Mouse (Mus musculus): ENCODE measurements around the gene Tnfaip8l1. TPM values are rescaled to one million over a fixed set of nuclear protein-coding genes. Genes with fewer than 3 reads are reported as not detected.

The Tnfaip8l1 gene
- polyA plus RNA-seq, 1 experiment from 2014 or later, result 11.4 TPM

- Histone ChIP-seq H3K9ac (ENCODE audit: low read depth, low read length) (peak overlapping the region; percentile 35; the same call in 1 of the 2 replicates), H3K4me1 (ENCODE audit: control insufficient read depth, insufficient read depth, low read length) (peaks cover 20% of the 10 kb centered on the region; the same call in 1 of the 2 replicates), H3K36me3 (ENCODE audit: control insufficient read depth, insufficient read depth, low read length) (no peaks in the 10 kb centered on the region), H3K27ac (ENCODE audit: low read depth, low read length) (peak overlapping the region; percentile 55; the same call in 1 of the 2 replicates), H3K27me3 (ENCODE audit: control insufficient read depth, insufficient read depth, low read length) (peaks cover 8% of the 10 kb centered on the region), H3K9me3 (ENCODE audit: control insufficient read depth, low read length) (no peaks in the 10 kb centered on the region), H3K4me3 (ENCODE audit: low read length) (peak overlapping the region; percentile 14), H3K4me2 (replicated peaks; ENCODE audit: low read depth, low read length) (peak overlapping the region; percentile 45)
- WGBS, result 17% methylated on average over 21 of the region's 21 CpGs
- ATAC-seq (ENCODE audit: low FRiP score, low TSS enrichment), result peak; percentile 68
These were observed 28.6 kb upstream of the Tnfaip8l1 start for GRCm38 (mm10) chr17:56133457-56134363.

GRCm38 (mm10) chr17:56134463-56134971, 27.8 kb upstream of the Tnfaip8l1 start:
- ATAC-seq (ENCODE audit: low FRiP score, low TSS enrichment), result peak; percentile 16
- WGBS, result 5% methylated on average over 27 of the region's 27 CpGs
- H3K4me1 ChIP-seq (ENCODE audit: control insufficient read depth, insufficient read depth, low read length), result peaks cover 24% of the 10 kb centered on the region
- H3K4me2 ChIP-seq (replicated peaks; ENCODE audit: low read depth, low read length), result peak overlapping the region; percentile 45
- no peak overlapping the region for H3K27ac ChIP-seq (ENCODE audit: low read depth, low read length)
- peaks cover 16% of the 10 kb centered on the region for H3K27me3 ChIP-seq (ENCODE audit: control insufficient read depth, insufficient read depth, low read length)
- H3K36me3 ChIP-seq (ENCODE audit: control insufficient read depth, insufficient read depth, low read length), result no peaks in the 10 kb centered on the region
- H3K4me3 ChIP-seq (ENCODE audit: low read length), result peak overlapping the region; percentile 14
- no peaks in the 10 kb centered on the region for H3K9me3 ChIP-seq (ENCODE audit: control insufficient read depth, low read length)
- peak overlapping the region; percentile 35; the same call in 1 of the 2 replicates for H3K9ac ChIP-seq (ENCODE audit: low read depth, low read length)

- no peak for ATAC-seq (ENCODE audit: low FRiP score, low TSS enrichment)
- Histone ChIP-seq H3K36me3 (ENCODE audit: control insufficient read depth, insufficient read depth, low read length) (no peaks in the 10 kb centered on the region), H3K9me3 (ENCODE audit: control insufficient read depth, low read length) (no peaks in the 10 kb centered on the region), H3K4me3 (ENCODE audit: low read length) (no peak overlapping the region), H3K27me3 (ENCODE audit: control insufficient read depth, insufficient read depth, low read length) (peaks cover 33% of the 10 kb centered on the region), H3K9ac (ENCODE audit: low read depth, low read length) (no peak overlapping the region), H3K27ac (ENCODE audit: low read depth, low read length) (no peak overlapping the region), H3K4me1 (ENCODE audit: control insufficient read depth, insufficient read depth, low read length) (peaks cover 31% of the 10 kb centered on the region), H3K4me2 (replicated peaks; ENCODE audit: low read depth, low read length) (no peak overlapping the region)
- WGBS, result 85% methylated on average over 7 of the region's 7 CpGs
These were observed 25.7 kb upstream of the Tnfaip8l1 start for GRCm38 (mm10) chr17:56136558-56136957.

- Histone ChIP-seq H3K27me3 (ENCODE audit: control insufficient read depth, insufficient read depth, low read length) (peaks cover 39% of the 10 kb centered on the region), H3K4me2 (replicated peaks; ENCODE audit: low read depth, low read length) (peak overlapping the region; percentile 27; the same call in 1 of the 2 replicates), H3K36me3 (ENCODE audit: control insufficient read depth, insufficient read depth, low read length) (no peaks in the 10 kb centered on the region), H3K9ac (ENCODE audit: low read depth, low read length) (0 out of 2 replicates have a peak overlapping the region, but pooled peaks have one; percentile 24), H3K4me1 (ENCODE audit: control insufficient read depth, insufficient read depth, low read length) (peaks cover 35% of the 10 kb centered on the region), H3K9me3 (ENCODE audit: control insufficient read depth, low read length) (no peaks in the 10 kb centered on the region), H3K27ac (ENCODE audit: low read depth, low read length) (no peak overlapping the region), H3K4me3 (ENCODE audit: low read length) (peak overlapping the region; percentile 16; the same call in 1 of the 2 replicates)
- ATAC-seq (ENCODE audit: low FRiP score, low TSS enrichment), result no peak
- WGBS, result 15% methylated on average over 25 of the region's 25 CpGs
These were observed 24.3 kb upstream of the Tnfaip8l1 start for GRCm38 (mm10) chr17:56137839-56138613.

DNA sequence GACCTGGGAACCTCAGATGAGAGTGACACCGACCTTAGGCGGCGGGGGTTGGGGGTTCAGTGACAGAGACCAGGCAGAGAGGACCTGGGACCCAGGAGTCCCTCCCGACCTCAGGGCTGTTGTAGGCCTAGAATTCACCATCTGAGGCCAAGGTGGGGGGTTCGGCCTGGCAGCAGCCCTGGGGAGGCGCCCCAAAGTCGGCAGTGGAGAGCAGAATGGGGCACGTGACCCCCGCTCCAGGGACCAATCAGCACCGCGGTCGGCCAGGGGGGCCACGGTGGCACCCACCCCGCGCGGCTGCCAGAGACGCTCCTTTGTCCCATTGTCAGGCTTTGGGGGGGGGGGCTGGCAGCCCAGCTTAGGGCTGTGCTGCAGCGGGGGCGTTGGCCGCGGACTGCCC, 22.9 kb upstream of the Tnfaip8l1 start:
- H3K4me2 ChIP-seq (replicated peaks; ENCODE audit: low read depth, low read length), result peak overlapping the region; percentile 83
- H3K9ac ChIP-seq (ENCODE audit: low read depth, low read length), result peak overlapping the region; percentile 32; the same call in 1 of the 2 replicates
- H3K36me3 ChIP-seq (ENCODE audit: control insufficient read depth, insufficient read depth, low read length), result no peaks in the 10 kb centered on the region
- WGBS, result 13% methylated on average over 19 of the region's 21 CpGs
- no peaks in the 10 kb centered on the region for H3K9me3 ChIP-seq (ENCODE audit: control insufficient read depth, low read length)
- H3K27ac ChIP-seq (ENCODE audit: low read depth, low read length), result no peak overlapping the region
- ATAC-seq (ENCODE audit: low FRiP score, low TSS enrichment), result no peak
- peak overlapping the region; percentile 52 for H3K4me3 ChIP-seq (ENCODE audit: low read length)
- H3K27me3 ChIP-seq (ENCODE audit: control insufficient read depth, insufficient read depth, low read length), result peaks cover 49% of the 10 kb centered on the region
- H3K4me1 ChIP-seq (ENCODE audit: control insufficient read depth, insufficient read depth, low read length), result peaks cover 22% of the 10 kb centered on the region

DNA sequence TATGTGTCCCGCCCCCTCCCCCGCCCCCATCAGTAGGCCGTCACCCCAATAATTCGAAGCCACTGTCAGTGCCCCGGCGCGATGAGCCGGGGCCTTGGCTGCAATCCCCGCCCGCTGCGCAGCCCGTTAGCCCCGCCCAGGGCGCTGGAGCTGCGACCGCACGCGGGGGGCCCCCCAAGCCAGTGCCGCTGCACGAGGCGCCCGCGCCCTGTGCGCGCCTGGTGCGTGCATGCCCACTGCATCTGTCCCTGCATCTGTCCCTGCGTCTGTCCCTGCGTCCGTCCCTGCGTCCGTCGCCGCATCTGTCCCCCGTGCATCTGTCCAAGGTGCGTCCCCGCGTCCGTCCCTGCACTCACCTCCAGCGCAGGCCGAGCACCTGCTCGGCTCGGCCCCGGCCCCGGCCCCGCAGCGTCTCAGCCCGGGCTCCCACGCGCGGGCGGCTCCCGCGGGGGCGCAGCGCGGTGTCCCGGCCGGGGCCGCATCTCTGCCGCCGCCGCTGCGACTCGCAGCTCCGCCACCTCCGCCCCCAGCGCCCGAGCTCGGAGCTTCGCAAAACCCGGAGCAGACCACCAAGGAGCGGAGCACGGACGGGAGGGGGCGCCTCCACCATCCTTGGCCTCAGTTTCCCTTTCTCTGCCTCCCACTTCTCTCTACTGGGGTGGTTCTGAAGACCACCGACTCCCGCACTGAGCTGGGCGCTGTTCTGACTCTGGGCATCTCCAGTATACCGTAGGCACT, 22.2 kb upstream of the Tnfaip8l1 start, which contains the start of gene Sema6b:
Gene Sema6b, minus strand, starts transcription at position 486 of the 738 bp plus-strand sequence.
- Histone ChIP-seq H3K4me2 (replicated peaks; ENCODE audit: low read depth, low read length) (peak within 1 kb of the TSS; percentile 83), H3K4me1 (ENCODE audit: control insufficient read depth, insufficient read depth, low read length) (peaks cover 20% of the 10 kb centered on the region), H3K4me3 (ENCODE audit: low read length) (peak within 1 kb of the TSS; percentile 52), H3K27me3 (ENCODE audit: control insufficient read depth, insufficient read depth, low read length) (peaks cover 53% of the 10 kb centered on the region), H3K9me3 (ENCODE audit: control insufficient read depth, low read length) (no peaks in the 10 kb centered on the region), H3K36me3 (ENCODE audit: control insufficient read depth, insufficient read depth, low read length) (no peaks in the 10 kb centered on the region), H3K9ac (ENCODE audit: low read depth, low read length) (peak within 1 kb of the TSS; percentile 47), H3K27ac (ENCODE audit: low read depth, low read length) (no peak within 1 kb of the TSS)
- WGBS, result 1% methylated on average over 59 of the region's 79 CpGs
- no peak for ATAC-seq (ENCODE audit: low FRiP score, low TSS enrichment)

- peak overlapping the region; percentile 67 for H3K4me2 ChIP-seq (replicated peaks; ENCODE audit: low read depth, low read length)
- H3K9ac ChIP-seq (ENCODE audit: low read depth, low read length), result no peak overlapping the region
- peaks cover 63% of the 10 kb centered on the region for H3K27me3 ChIP-seq (ENCODE audit: control insufficient read depth, insufficient read depth, low read length)
- H3K27ac ChIP-seq (ENCODE audit: low read depth, low read length), result no peak overlapping the region
- peak overlapping the region; percentile 33 for H3K4me3 ChIP-seq (ENCODE audit: low read length)
- ATAC-seq (ENCODE audit: low FRiP score, low TSS enrichment), result peak; percentile 30
- no peaks in the 10 kb centered on the region for H3K9me3 ChIP-seq (ENCODE audit: control insufficient read depth, low read length)
- H3K4me1 ChIP-seq (ENCODE audit: control insufficient read depth, insufficient read depth, low read length), result peaks cover 20% of the 10 kb centered on the region
- under 1% methylated on average over 34 of the region's 47 CpGs for WGBS
- no peaks in the 10 kb centered on the region for H3K36me3 ChIP-seq (ENCODE audit: control insufficient read depth, insufficient read depth, low read length)
These were observed 20.3 kb upstream of the Tnfaip8l1 start for GRCm38 (mm10) chr17:56141702-56142605.
